Mouse (Mus musculus) left cerebral cortex, adult 11 months (tissue): ENCODE measurements at regions not wholly inside any gene's neighbourhood (a gene's known extent, or its start where the extent isn't known, plus 50 kb on each side); places are given as distances from the start of the nearest gene placed in this dataset.

Experiments used
- DNase-seq: peaks from one replicate; pipeline ENCODE4 v3.0.0; 2022; ENCODE audit warnings: low spot score

DNA sequence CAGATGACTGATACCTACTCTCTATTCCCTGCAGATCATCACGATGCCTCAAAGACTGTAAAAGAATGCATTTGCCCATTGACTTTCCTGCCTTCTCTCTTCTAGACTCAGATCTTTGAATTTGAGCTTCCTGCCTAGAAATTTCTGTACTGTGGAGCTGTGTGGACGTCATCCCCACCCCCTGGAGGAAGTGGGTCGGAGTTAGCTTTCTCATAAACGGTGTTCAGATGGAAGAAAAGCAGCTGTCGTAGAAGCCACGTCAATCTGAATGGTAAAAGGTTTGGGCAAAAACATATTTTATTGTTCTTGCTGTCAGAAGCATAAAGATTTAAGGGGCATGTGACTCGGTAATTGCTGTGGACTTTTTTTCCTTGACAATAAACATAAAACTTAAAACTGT lies 154.6 kb upstream of the Mvb12b start:
- DNase-seq = no peak

DNA sequence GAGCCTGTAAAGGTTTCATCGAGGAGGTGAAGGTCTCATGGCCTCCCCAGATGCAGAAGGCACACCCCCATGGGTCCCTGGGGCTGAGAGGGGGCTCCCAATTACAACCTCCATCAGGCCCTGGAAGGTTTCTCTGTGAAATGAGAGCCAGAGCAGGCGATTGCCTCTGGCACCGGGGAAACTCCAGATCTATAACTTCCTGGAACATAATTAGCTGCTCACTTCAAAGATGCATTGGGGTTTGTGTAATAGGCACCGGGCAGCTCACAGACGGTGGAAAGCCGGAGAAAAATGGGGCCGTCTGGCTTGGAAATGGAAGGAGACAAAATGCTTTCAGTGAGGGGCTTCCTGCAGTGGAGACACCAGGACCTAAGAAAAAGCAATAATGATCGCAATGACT lies 151.2 kb upstream of the Mvb12b start:
- DNase-seq = no peak

DNA sequence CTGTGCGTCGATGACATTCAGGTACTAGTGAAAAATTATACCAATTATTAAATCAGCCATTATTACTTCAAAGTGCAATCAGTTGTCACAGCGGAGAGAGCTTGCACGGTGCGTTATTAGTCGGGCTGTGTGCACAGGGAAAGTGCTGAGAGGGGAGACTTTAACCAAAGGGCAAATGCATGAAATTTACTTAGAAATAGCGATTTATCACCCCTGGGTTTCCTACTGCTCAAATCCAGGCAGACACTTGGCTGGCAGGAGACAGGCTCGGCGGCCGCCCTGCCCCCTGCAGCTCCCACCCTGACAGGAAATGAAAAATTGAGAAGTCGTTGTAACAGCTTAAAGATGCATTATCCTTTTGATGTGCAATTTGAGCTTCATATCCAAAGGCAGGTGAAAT lies 145.5 kb upstream of the Mvb12b start:
- DNase-seq = no peak

DNA sequence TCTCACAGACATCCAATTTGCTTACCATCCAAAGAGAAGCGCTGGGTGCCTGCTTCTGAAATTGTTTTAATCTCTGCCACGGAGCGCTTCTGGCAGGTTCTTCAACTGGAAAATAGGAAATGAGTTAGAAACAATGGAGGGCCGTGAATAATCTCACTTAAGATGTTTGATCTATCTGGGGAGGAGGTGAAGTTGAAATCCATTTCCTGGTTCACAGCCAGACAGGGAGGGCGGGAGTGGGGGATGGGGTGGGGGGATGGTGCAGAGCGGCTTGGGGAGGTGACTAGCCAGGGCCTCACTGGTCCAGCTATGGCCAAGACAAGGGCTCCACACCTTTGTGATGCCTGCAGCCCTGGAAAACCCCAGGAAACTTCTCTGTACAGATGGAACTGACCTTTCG lies 143.7 kb upstream of the Mvb12b start:
- no peak for DNase-seq

- DNase-seq = no peak
Measured at GRCm38 (mm10) chr2:34031001-34031412, 143.3 kb upstream of the Mvb12b start.

GRCm38 (mm10) chr2:34027445-34027844 lies 139.7 kb upstream of the Mvb12b start:
- peak; percentile 19 for DNase-seq

DNA sequence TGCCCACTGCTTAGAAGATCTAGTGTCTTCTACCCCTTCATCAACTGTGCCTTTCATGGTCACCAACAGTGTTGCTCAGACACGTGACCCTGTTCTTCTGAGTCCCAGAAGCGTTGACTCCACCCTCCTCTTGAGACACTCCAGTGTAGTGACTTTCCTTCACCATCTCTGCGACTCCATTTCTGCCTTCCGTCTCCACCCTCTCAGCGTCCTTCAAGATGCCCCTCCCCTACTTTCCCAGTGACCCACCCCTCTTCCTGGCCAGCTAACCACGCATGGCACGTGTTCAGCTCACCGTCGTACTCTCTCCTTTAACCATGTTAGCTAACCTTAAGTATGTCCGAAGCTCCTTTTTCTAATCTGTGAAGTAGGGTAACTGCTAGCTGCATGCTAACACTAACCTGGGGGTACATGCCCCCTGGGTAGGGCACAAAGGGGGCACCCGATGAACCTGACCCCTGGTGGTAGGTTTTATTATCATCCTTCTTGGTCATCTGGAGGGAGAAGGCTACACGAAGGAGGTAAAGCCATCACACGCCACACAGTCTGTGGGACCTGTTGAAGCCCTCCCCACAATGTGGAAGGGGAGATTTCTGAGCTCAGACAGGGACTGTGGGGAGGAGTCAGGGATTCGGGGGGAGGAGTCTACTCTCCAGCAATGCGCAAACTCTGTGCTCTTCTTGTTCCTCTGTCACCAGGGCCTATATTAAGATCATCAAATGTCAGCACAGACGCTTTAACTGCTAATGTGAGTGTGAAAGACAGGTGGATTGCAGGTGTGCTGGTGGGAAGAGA lies 139.0 kb upstream of the Mvb12b start:
- DNase-seq = no peak

DNA sequence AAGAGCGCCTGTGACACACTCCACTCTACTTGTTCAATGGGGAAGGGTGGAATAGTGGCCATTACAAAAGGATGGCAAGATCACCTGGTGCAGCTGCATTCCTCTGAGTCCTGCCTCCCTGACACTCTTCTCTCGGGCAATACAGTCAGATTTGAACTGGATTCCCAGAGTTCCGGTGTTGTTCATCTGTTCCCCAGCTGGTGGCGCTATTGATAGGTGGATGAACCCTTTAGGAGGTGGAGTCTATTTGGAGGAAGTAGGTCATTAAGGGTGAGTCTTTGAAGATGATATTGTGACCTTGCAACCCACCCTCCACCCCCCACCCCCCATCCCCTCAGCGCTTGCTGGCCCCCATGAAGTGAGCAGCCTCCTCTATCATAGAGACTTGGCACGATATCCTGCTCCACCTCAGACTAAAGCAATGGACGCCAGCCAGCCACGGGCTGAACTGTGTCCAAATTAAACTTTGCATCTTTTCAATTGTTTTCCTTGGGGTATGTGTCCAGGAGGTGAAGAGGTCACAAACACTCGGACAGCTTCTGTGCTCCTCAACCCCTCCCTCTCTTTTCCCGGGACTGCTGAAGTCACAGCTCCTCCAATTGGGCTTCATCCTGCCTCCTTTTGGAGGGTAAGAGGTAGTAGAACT lies 138.1 kb upstream of the Mvb12b start:
- peak; percentile 41 for DNase-seq

DNA sequence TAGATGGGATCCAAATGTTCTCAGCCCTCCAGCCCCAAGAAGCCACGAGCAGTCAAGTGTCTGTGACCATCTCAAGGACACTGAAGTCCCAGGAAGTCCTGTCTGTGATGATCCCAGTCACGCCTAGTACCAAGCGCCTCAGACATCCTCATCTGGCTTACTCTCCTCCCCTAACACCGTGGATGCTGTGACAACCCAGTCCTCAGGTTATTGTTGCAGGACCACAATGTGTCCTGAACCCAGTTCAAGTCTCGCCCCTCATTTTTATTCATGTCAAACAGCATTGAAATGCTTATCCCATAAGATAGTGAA lies 129.4 kb upstream of the Mvb12b start:
- no peak for DNase-seq

GRCm38 (mm10) chr2:34016350-34017141 lies 128.8 kb upstream of the Mvb12b start:
- no peak for DNase-seq

- no peak for DNase-seq
Measured at GRCm38 (mm10) chr2:34015640-34015995, 127.9 kb upstream of the Mvb12b start.

DNA sequence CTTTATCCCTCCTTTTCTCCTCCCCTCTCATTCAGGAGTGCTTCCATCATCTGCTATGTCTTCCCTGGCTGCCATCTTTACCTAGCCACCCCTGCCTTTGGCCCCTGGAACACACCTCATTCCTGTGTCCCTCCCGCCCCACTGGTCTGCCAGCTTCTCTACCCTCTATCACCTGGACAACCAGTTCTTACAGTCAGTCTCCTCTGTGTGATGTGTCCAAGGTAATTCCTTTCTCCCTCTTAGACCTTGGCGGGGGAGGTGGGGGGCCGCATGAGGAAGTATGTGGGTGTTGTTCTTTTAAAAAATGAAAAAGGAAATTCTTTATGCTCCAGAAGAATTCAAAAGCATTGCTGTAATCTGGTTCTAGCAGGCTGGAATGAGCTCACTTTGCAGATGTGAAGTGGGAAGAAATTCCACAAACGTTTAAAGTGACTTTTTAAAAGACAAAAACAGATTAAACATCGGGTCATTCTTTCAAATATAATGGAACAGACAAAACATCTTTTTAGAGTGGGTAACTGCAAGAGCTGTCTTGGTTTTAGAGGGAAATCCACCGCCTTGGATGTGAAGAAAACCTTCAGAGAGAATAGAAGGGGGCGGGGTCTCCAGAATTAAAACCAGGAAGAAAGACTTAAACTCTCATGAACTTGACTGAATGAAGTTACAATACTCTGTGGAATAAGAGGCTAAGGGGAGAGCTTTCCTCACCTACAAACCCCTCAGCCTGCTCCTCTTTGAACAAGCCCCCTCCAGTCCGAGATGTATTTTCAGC lies 127.3 kb upstream of the Mvb12b start:
- DNase-seq = no peak

DNA sequence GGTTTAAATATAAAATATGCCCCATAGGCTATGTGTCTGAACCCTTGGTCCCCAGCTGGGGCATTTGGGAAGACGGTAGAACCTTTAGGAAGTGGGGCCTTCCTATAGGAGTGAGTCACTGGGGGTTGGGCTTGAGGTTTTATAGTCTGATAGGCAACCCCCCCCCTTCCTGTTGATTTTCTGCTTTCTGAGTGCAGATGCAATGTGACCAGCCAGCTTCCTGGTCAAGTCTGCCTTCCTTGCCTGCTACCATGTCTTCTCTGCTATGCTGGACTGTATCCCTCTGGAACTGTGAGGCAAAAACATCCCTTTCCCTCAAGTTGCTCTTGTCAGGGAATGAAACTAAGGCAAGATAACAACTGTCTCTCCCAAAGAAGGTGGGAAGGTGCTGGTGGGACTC lies 122.4 kb upstream of the Mvb12b start:
- DNase-seq = no peak

- no peak for DNase-seq
Measured at GRCm38 (mm10) chr2:34007916-34008315, 120.2 kb upstream of the Mvb12b start.

- DNase-seq = no peak
Measured at GRCm38 (mm10) chr2:33997106-33997505, 109.4 kb upstream of the Mvb12b start.

- no peak for DNase-seq
Measured at GRCm38 (mm10) chr2:33996331-33996730, 108.6 kb upstream of the Mvb12b start.

DNA sequence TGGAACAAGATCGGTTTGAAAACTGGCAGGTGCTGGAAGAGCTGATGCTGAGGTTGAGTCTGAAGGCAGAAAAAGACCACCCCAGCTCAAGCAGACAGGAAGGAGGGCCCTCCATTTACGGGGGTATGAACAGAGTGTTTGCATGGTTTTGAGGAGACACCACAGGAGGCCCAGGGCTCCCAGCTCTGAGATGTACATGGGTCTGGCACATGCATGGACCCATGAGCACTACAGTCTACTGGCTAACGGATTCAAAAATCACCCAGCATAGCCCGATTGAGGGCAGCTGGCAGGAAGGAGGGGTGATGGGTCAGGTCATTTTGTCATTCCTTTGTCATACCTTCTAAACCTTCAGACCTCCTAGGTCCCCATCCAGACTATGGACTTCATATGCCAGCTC lies 103.6 kb upstream of the Mvb12b start:
- DNase-seq = no peak

GRCm38 (mm10) chr2:33990711-33991110 lies 103.0 kb upstream of the Mvb12b start:
- DNase-seq = no peak

DNA sequence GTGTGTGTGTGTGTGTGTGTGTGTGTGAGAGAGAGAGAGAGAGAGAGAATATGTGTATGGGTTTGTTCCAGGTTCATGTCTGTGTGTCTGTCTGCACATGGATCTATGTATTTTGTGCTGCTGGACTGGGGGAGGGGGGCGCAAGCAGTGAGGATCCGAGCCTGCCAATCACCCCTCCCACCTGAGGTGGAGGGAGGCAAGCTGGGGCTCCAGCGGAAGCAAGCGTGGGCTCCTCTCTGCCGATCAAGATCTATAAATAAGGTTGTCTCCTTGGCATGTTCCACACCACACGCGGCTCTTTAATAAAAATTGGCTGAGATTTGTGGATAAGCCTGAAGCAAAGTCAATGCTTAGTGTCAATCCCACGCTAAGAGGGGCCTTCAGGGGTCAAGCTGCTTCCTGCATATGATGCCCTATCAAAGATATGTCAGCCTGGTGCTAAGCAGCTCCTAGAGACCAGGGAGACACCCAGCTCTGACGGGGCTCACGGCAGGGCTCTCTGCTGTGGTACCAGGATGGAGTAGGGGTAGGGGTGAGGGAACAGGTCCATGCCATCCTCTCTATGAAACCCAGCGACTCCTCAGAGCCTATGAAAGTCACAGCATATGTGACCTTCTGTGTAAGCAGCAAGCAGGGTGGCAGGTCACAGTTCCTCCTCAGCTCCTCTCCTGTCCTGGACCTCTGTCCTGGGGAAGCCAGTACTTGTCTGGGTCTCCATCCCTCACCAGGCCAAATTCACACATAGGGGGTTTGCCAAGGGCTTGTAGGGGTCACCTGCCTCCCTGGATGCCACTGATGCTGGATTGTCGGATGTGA lies 102.0 kb upstream of the Mvb12b start:
- peak; percentile 28 for DNase-seq

GRCm38 (mm10) chr2:33986420-33986819 lies 98.7 kb upstream of the Mvb12b start:
- no peak for DNase-seq

DNA sequence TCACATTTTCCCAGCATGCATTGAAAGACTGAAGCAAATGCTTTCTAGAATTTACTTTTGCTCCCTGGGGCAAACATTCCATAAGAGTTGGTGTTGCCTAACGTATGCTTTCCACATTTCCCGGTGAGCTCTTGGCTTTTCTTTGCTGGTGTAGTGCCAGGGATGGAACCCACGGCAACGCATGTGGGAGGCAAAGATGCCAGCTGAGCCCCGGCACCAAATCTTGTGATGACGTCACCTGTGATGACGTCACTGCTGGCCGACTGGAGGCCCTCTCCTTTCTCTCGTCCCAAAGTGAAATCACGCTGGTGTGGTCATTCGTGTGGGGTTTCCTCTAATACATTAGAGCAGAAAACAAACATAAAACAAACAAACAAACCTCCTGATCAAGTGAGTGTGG lies 97.6 kb upstream of the Mvb12b start:
- no peak for DNase-seq
